Mouse (Mus musculus) embryo, embryonic 10 days (tissue): ENCODE measurements around the gene Btnl4.

ENCODE experiments used
- DNase-seq: peaks from one replicate; pipeline ENCODE4 v3.0.0-alpha.2; 2015; ENCODE audit warnings: low spot score

Btnl4 gene

DNA sequence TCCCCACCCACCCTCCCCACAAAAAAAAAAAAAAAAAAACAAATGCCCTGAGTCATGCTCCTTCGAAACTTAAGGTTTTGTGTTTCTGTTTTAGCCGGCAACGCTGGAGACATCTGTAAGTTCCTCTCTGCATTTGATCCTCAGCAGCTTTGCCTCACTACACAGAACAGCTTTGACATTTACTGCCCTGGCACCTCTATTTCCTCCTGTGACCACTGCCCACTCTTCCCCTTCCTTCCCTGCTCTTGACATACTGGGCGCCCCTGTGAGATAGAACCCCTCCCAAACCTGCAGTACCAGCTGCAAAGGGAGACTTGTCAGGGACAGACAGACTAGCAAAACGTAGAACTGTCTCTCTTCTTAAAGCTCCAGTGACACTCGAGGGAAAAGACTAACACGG, 39.5 kb downstream of the Btnl4 start:
- no peak for DNase-seq

DNA sequence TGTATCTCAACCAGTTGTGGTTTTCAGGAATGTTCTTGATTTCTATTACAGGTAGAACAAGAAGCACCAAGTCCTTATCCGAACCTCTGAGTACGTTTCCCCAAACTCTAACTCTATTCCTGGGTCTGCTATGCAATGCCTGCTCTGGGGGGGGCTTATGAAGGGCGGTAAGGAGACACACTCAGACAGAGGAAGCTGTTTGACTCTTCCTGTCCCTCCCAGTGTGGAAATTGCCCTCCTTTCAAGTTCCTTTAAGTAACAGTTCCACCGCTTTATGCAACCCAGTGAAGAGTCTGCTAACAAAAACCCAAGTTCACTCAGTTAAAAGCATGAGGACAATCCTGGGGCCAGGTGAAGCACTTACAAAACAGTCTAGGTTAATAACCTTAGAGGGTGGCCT, 40.0 kb downstream of the Btnl4 start:
- DNase-seq: no peak

DNA sequence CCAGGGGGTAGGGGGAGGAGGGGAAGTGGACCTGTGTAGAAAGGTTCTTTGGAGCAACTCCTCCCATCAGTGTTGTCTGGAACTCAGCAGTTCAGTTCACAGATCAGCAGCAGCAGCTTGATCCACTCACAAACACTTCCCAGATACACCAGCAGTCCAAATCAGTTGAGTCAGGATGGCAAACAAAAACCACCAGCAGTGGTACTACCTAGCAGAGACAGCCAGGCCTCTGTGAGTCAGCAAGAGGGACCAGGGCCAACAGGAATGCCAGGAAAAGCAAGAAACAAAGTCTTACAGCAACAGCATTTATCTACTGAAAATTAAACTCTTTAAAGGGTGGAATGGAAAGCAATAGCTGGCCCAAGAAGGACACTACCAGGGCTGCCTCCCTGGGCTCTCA, 49.5 kb downstream of the Btnl4 start:
- DNase-seq: no peak

DNA sequence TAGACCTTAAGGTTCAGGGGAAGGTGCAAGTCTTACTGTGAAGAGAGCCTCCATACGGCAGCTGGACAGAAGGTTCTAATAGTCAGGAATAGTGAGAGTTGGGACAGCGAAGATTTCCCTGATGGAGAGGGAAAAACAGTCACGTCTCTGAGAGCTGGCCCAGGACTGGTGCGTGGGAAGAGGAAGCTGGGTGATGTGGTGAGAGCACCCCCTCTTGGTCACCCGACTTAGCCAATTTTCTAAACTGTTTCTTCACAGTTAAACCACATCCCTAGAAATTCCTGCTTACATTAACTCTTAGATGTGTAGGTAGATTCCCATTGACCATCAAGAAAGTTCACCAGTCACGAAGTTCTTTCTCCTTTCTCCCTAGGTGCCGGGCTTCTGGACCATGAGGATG, 57.1 kb downstream of the Btnl4 start:
- no peak for DNase-seq
